Mouse (Mus musculus): ENCODE data around the gene Gstm6.

DNA sequence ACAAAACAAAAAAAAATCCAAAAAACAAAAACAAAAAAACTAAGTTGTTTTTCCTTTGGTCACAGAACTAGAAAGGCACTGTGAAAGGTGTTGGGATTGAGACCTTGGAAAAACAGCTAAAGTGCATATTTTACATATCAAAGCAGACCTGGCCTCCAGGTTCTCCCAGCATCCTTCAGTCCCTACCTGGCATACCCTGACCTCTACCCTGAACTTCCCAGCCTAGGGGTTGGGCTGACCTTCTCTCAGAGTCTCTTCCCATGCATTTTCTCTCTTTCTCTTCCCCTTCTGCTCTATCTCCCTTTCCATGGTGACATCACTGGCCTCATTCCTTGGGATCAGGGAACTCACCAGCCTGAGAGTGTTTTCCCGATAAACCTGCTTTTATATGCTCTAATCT lies 22.0 kb upstream of the Gstm6 start:
- TF ChIP-seq POLR2A (IDR thresholded peaks at IDR 0.05; ENCODE audit: control insufficient read depth, extremely low read depth, insufficient read depth, low read length, poor library complexity) (no peak), CTCF (IDR thresholded peaks at IDR 0.05; ENCODE audit: borderline replicate concordance, control insufficient read depth, extremely low read depth, insufficient read depth, low read length, poor library complexity) (no peak)
